Mouse (Mus musculus) ES-E14 (cell line): ENCODE measurements at regions not wholly inside any gene's neighbourhood (a gene's known extent, or its start where the extent isn't known, plus 50 kb on each side); places are given as distances from the start of the nearest gene placed in this dataset.

Experiments used
- DNase-seq: peaks from one replicate; pipeline ENCODE4 v3.0.0-alpha.2; 2013; ENCODE audit warnings: low read depth, low spot score
- H3K27ac ChIP-seq: 2 replicates; pipeline ENCODE4 v1.5.1; 2012; ENCODE audit warnings: low read depth, mild to moderate bottlenecking, low read length, moderate library complexity, mixed read lengths; ENCODE audit not compliant: poor library complexity, insufficient read depth, severe bottlenecking
- H3K36me3 ChIP-seq: 2 replicates; pipeline ENCODE4 v1.6.1; 2012; ENCODE audit warnings: mild to moderate bottlenecking, low read length, moderate library complexity, mixed read lengths; ENCODE audit not compliant: control insufficient read depth, poor library complexity, insufficient read depth, severe bottlenecking
- H3K4me1 ChIP-seq, 2 experiments: fragments of 150-350 bp in 1 of 2; sonication (generic) in 1 of 2; 2 replicates each; pipeline ENCODE4 v1.6.1; 2012; ENCODE audit warnings: low read length in 2 of 2, mild to moderate bottlenecking in 1 of 2, mixed read lengths in 1 of 2; ENCODE audit not compliant: control insufficient read depth in 2 of 2, insufficient read depth in 2 of 2, poor library complexity in 1 of 2
- H3K4me3 ChIP-seq, 2 experiments: fragments of 150-350 bp in 1 of 2; sonication (generic) in 1 of 2; 2 replicates each; pipeline ENCODE4 v1.5.1; 2012; ENCODE audit warnings: low read length in 2 of 2, low read depth in 1 of 2, mild to moderate bottlenecking in 1 of 2, mixed read lengths in 1 of 2; ENCODE audit not compliant: insufficient read depth in 1 of 2, poor library complexity in 1 of 2, severe bottlenecking in 1 of 2
- H3K9ac ChIP-seq: 2 replicates; pipeline ENCODE4 v1.6.1; 2012; ENCODE audit warnings: low read depth, mild to moderate bottlenecking, low read length, mixed read lengths; ENCODE audit not compliant: poor library complexity, insufficient read depth, severe bottlenecking
- H3K9me3 ChIP-seq: fragments of 150-350 bp; sonication (generic); 2 replicates; pipeline ENCODE4 v1.6.1; 2012; ENCODE audit warnings: low read depth, mild to moderate bottlenecking, low read length; ENCODE audit not compliant: control insufficient read depth, insufficient read depth
- CHD2 ChIP-seq: IDR thresholded peaks from 2 replicates; pipeline ENCODE4 v1.6.1; 2014; ENCODE audit warnings: mild to moderate bottlenecking, low read depth, low read length, inconsistent platforms
- HCFC1 ChIP-seq: IDR thresholded peaks from 2 replicates; pipeline ENCODE4 v1.6.1; 2012; ENCODE audit warnings: low read length, inconsistent platforms, borderline replicate concordance; ENCODE audit not compliant: insufficient read depth
- MAFK ChIP-seq: IDR thresholded peaks from 2 replicates; pipeline ENCODE4 v1.6.1; 2014; ENCODE audit warnings: mild to moderate bottlenecking, low read depth, low read length, inconsistent platforms; ENCODE audit not compliant: insufficient read depth
- ZC3H11A ChIP-seq: IDR thresholded peaks from 2 replicates; pipeline ENCODE4 v1.6.1; 2012; ENCODE audit warnings: low read depth, mild to moderate bottlenecking, inconsistent platforms, low read length, borderline replicate concordance
- ZNF384 ChIP-seq: IDR thresholded peaks from 2 replicates; pipeline ENCODE4 v1.6.1; 2012; ENCODE audit warnings: low read depth, low read length, inconsistent platforms
- in situ Hi-C, 2 experiments: fragments of 600-800 bp; cut with MboI; formaldehyde crosslinking; loops; one replicate each; pipeline ENCODE4 v1.15.1; 2025; ENCODE audit warnings: low sequenced_read_pairs in 2 of 2, inconsistent platforms in 1 of 2; ENCODE audit not compliant: unreplicated experiment in 2 of 2

- no peaks in the 10 kb centered on the region for H3K36me3 ChIP-seq
- no peaks in the 10 kb centered on the region for H3K9me3 ChIP-seq
- no peak overlapping the region for H3K27ac ChIP-seq
- no peak for DNase-seq
- peaks cover 0 to 3% of the 10 kb centered on the region in 2 experiments; a peak in 2 of 4 replicates for H3K4me1 ChIP-seq
- in situ Hi-C loops, result no loop called here
- H3K4me3 ChIP-seq, result no peak overlapping the region
- no peak overlapping the region for H3K9ac ChIP-seq
- TF ChIP-seq HCFC1, result no peak
- no peak for TF ChIP-seq CHD2
- TF ChIP-seq MAFK, result no peak
- TF ChIP-seq ZC3H11A, result no peak
- no peak for TF ChIP-seq ZNF384
Measured at GRCm38 (mm10) chr14:105630867-105631680, 265.5 kb downstream of the Spry2 start.

- no peak for DNase-seq
- in situ Hi-C loops, result no loop called here
- H3K9ac ChIP-seq, result no peak overlapping the region
- H3K27ac ChIP-seq, result no peak overlapping the region
- H3K4me3 ChIP-seq, result no peak overlapping the region
- no peaks in the 10 kb centered on the region for H3K9me3 ChIP-seq
- no peaks in the 10 kb centered on the region for H3K36me3 ChIP-seq
- TF ChIP-seq ZNF384 (no peak), CHD2 (no peak), MAFK (no peak), HCFC1 (no peak), ZC3H11A (no peak)
- peaks cover 0 to 3% of the 10 kb centered on the region in 2 experiments; a peak in 2 of 4 replicates for H3K4me1 ChIP-seq
Measured at GRCm38 (mm10) chr14:105630444-105630843, 266.2 kb downstream of the Spry2 start.

- H3K4me3 ChIP-seq, result no peak overlapping the region
- peaks cover 0 to 3% of the 10 kb centered on the region in 2 experiments; a peak in 2 of 4 replicates for H3K4me1 ChIP-seq
- in situ Hi-C loops, result no loop called here
- H3K9ac ChIP-seq, result no peak overlapping the region
- DNase-seq, result peak; percentile 26
- H3K36me3 ChIP-seq, result no peaks in the 10 kb centered on the region
- no peak overlapping the region for H3K27ac ChIP-seq
- no peak for TF ChIP-seq MAFK
- TF ChIP-seq HCFC1, result no peak
- H3K9me3 ChIP-seq, result no peaks in the 10 kb centered on the region
Measured at GRCm38 (mm10) chr14:105628673-105629072, 267.9 kb downstream of the Spry2 start.

GRCm38 (mm10) chr14:105624387-105624786 is 272.2 kb downstream of the Spry2 start:
- Histone ChIP-seq H3K9me3 (no peaks in the 10 kb centered on the region), H3K36me3 (no peaks in the 10 kb centered on the region), H3K4me3 (no peak overlapping the region), H3K9ac (no peak overlapping the region), H3K4me1 (peaks cover 0 to 3% of the 10 kb centered on the region in 2 experiments; a peak in 2 of 4 replicates), H3K27ac (no peak overlapping the region)
- no peak for DNase-seq
- TF ChIP-seq CHD2 (no peak), ZNF384 (no peak), HCFC1 (no peak), ZC3H11A (no peak), MAFK (no peak)
- in situ Hi-C loops, result no loop called here

- H3K4me1 ChIP-seq, result no peaks in the 10 kb centered on the region; a peak in 1 of 4 replicates
- no peak overlapping the region for H3K4me3 ChIP-seq
- H3K9ac ChIP-seq, result no peak overlapping the region
- in situ Hi-C loops, result no loop called here
- H3K9me3 ChIP-seq, result no peaks in the 10 kb centered on the region
- no peak for TF ChIP-seq CHD2
- TF ChIP-seq MAFK, result no peak
- TF ChIP-seq ZNF384, result no peak
- TF ChIP-seq HCFC1, result no peak
- no peak for TF ChIP-seq ZC3H11A
- no peaks in the 10 kb centered on the region for H3K36me3 ChIP-seq
- no peak overlapping the region for H3K27ac ChIP-seq
- DNase-seq, result no peak
Measured at GRCm38 (mm10) chr14:105622166-105622565, 274.5 kb downstream of the Spry2 start.
